Mouse (Mus musculus) neural tube, embryonic 11.5 days (tissue): ENCODE results near the gene Misp. TPM values are rescaled to one million over a fixed set of nuclear protein-coding genes. Genes with fewer than 3 reads are reported as not detected.

Experiments used
- ATAC-seq: fragments of 200-750 bp; cut with Nextera tagmentation; 2 replicates; pipeline ENCODE4 v1.8.0; 2017; ENCODE audit warnings: moderate number of reproducible peaks, mild to moderate bottlenecking, moderate TSS enrichment, moderate library complexity; ENCODE audit not compliant: insufficient read depth, low FRiP score, low TSS enrichment
- DNase-seq: peaks from one replicate; pipeline ENCODE4 v3.0.0-alpha.2; 2015; ENCODE audit warnings: low spot score
- H3K27ac ChIP-seq: fragments of 300-500 bp; sonication (generic); 2 replicates; pipeline ENCODE4 v1.5.1; 2014; ENCODE audit warnings: low read depth, mild to moderate bottlenecking, low read length
- H3K27me3 ChIP-seq: fragments of 300-500 bp; sonication (generic); 2 replicates; pipeline ENCODE4 v1.6.1; 2014; ENCODE audit warnings: mild to moderate bottlenecking, low read length, mixed read lengths; ENCODE audit not compliant: control insufficient read depth, insufficient read depth
- H3K36me3 ChIP-seq: fragments of 300-500 bp; sonication (generic); 2 replicates; pipeline ENCODE4 v1.6.1; 2014; ENCODE audit warnings: mild to moderate bottlenecking, low read length, moderate library complexity, mixed read lengths; ENCODE audit not compliant: control insufficient read depth, insufficient read depth
- H3K4me1 ChIP-seq: fragments of 300-500 bp; sonication (generic); 2 replicates; pipeline ENCODE4 v1.6.1; 2014; ENCODE audit warnings: low read length, mixed read lengths; ENCODE audit not compliant: control insufficient read depth, insufficient read depth
- H3K4me2 ChIP-seq: fragments of 300-500 bp; sonication (generic); 2 replicates; pipeline ENCODE4 v1.6.1; 2014; ENCODE audit warnings: low read depth, mild to moderate bottlenecking, moderate library complexity
- H3K4me3 ChIP-seq: fragments of 300-500 bp; sonication (generic); 2 replicates; pipeline ENCODE4 v1.5.1; 2014; ENCODE audit warnings: low read depth, low read length
- H3K9ac ChIP-seq: fragments of 300-500 bp; sonication (generic); 2 replicates; pipeline ENCODE4 v1.6.1; 2014; ENCODE audit warnings: mild to moderate bottlenecking, low read length
- H3K9me3 ChIP-seq: fragments of 300-500 bp; sonication (generic); 2 replicates; pipeline ENCODE4 v1.6.1; 2016; ENCODE audit warnings: low read length; ENCODE audit not compliant: control insufficient read depth
- WGBS: fragments of 180-500 bp; shearing (Covaris S2); extraction: QIAGEN DNeasy Blood & Tissue Kit; methylation state at CpG from one replicate; pipeline ENCODE4 v1.1.7; 2014; 5-methylcytosine and 5-hydroxymethylcytosine counted together
- polyA plus RNA-seq: library from polyadenylated mRNA; unstranded; fragments of >200 nt; fragmentation: Nextera tagmentation; extraction: Ambion mirVana; gene quantifications from 2 replicates; pipeline ENCODE4 v1.2.1, GENCODE M21; 2014

The Misp gene
- polyA plus RNA-seq, 1 experiment from 2014 or later: 1.6 TPM

- H3K36me3 ChIP-seq: no peaks in the 10 kb centered on the region
- peak; percentile 63 for DNase-seq
- H3K9ac ChIP-seq: no peak overlapping the region
- H3K27me3 ChIP-seq: peaks cover 37% of the 10 kb centered on the region
- peak overlapping the region; percentile 45 for H3K4me2 ChIP-seq
- H3K4me1 ChIP-seq: peaks cover 8% of the 10 kb centered on the region; the same call in 1 of the 2 replicates
- H3K4me3 ChIP-seq: peak overlapping the region; percentile 26
- 2% methylated on average over 13 of the region's 13 CpGs for WGBS
- 0 out of 2 replicates have a peak overlapping the region, but pooled peaks have one; percentile 20 for H3K27ac ChIP-seq
- H3K9me3 ChIP-seq: no peaks in the 10 kb centered on the region
- ATAC-seq: no peak; the same call in 1 of the 2 replicates
Measured at GRCm38 (mm10) chr10:79780664-79781015, 40.1 kb upstream of the Misp start.

- peaks cover 8% of the 10 kb centered on the region; the same call in 1 of the 2 replicates for H3K4me1 ChIP-seq
- ATAC-seq: no peak
Measured at GRCm38 (mm10) chr10:79781139-79781538, 39.6 kb upstream of the Misp start.

GRCm38 (mm10) chr10:79781956-79782355 is 38.8 kb upstream of the Misp start:
- ATAC-seq: no peak
- Histone ChIP-seq H3K27ac (no peak overlapping the region), H3K9ac (no peak overlapping the region), H3K27me3 (peaks cover 34% of the 10 kb centered on the region), H3K36me3 (no peaks in the 10 kb centered on the region), H3K4me1 (peaks cover 8% of the 10 kb centered on the region; the same call in 1 of the 2 replicates), H3K4me2 (no peak overlapping the region), H3K9me3 (no peaks in the 10 kb centered on the region), H3K4me3 (no peak overlapping the region)
- no peak for DNase-seq
- WGBS: 42% methylated on average over 5 of the region's 5 CpGs

More at GRCm38 (mm10) chr10:79781139-79781538, 39.6 kb upstream of the Misp start:
- peaks cover 37% of the 10 kb centered on the region for H3K27me3 ChIP-seq
- H3K4me3 ChIP-seq: no peak overlapping the region
- WGBS: 34% methylated on average over 21 of the region's 21 CpGs
- H3K27ac ChIP-seq: no peak overlapping the region
- no peaks in the 10 kb centered on the region for H3K9me3 ChIP-seq
- no peak overlapping the region for H3K9ac ChIP-seq
- peak overlapping the region; percentile 45 for H3K4me2 ChIP-seq
- no peaks in the 10 kb centered on the region for H3K36me3 ChIP-seq
- DNase-seq: no peak

GRCm38 (mm10) chr10:79783050-79783449 is 37.7 kb upstream of the Misp start:
- peaks cover 25% of the 10 kb centered on the region for H3K27me3 ChIP-seq
- no peak overlapping the region for H3K27ac ChIP-seq
- 66% methylated on average over 7 of the region's 7 CpGs for WGBS
- H3K9me3 ChIP-seq: no peaks in the 10 kb centered on the region
- H3K4me3 ChIP-seq: no peak overlapping the region
- no peak for DNase-seq
- H3K9ac ChIP-seq: no peak overlapping the region
- H3K4me2 ChIP-seq: no peak overlapping the region
- H3K36me3 ChIP-seq: no peaks in the 10 kb centered on the region
- ATAC-seq: no peak
- H3K4me1 ChIP-seq: peaks cover 5% of the 10 kb centered on the region; the same call in 1 of the 2 replicates

- Histone ChIP-seq H3K27me3 (peaks cover 15% of the 10 kb centered on the region), H3K9ac (no peak overlapping the region), H3K27ac (no peak overlapping the region), H3K36me3 (no peaks in the 10 kb centered on the region), H3K4me3 (no peak overlapping the region), H3K9me3 (no peaks in the 10 kb centered on the region), H3K4me1 (0 out of 2 replicates have a peak, but pooled peaks cover 4% of the 10 kb centered on the region), H3K4me2 (no peak overlapping the region)
- WGBS: 38% methylated on average over 27 of the region's 27 CpGs
- DNase-seq (peak; percentile 64), ATAC-seq (no peak)
Measured at GRCm38 (mm10) chr10:79783920-79784800, 36.6 kb upstream of the Misp start.

- ATAC-seq: no peak
- WGBS: 32% methylated on average over 7 of the region's 7 CpGs
- peak; percentile 75 for DNase-seq
- H3K36me3 ChIP-seq: no peaks in the 10 kb centered on the region
- H3K4me2 ChIP-seq: no peak overlapping the region
- no peak overlapping the region for H3K4me3 ChIP-seq
- H3K4me1 ChIP-seq: 0 out of 2 replicates have a peak, but pooled peaks cover 4% of the 10 kb centered on the region
- H3K27ac ChIP-seq: no peak overlapping the region
- no peak overlapping the region for H3K9ac ChIP-seq
- H3K27me3 ChIP-seq: peaks cover 3% of the 10 kb centered on the region; the same call in 1 of the 2 replicates
- no peaks in the 10 kb centered on the region for H3K9me3 ChIP-seq
Measured at GRCm38 (mm10) chr10:79788386-79789158, 32.2 kb upstream of the Misp start.

GRCm38 (mm10) chr10:79789581-79789980 is 31.2 kb upstream of the Misp start:
- ATAC-seq: no peak
- H3K27ac ChIP-seq: no peak overlapping the region
- WGBS: 54% methylated on average over 2 of the region's 2 CpGs
- DNase-seq: no peak
- no peaks in the 10 kb centered on the region for H3K9me3 ChIP-seq
- no peaks in the 10 kb centered on the region for H3K27me3 ChIP-seq
- H3K9ac ChIP-seq: no peak overlapping the region
- peaks cover under 1% of the 10 kb centered on the region; the same call in 1 of the 2 replicates for H3K4me1 ChIP-seq
- no peak overlapping the region for H3K4me3 ChIP-seq
- H3K36me3 ChIP-seq: no peaks in the 10 kb centered on the region
- H3K4me2 ChIP-seq: no peak overlapping the region

- Histone ChIP-seq H3K9ac (no peak within 1 kb of the TSS), H3K36me3 (no peaks in the 10 kb centered on the region; the same call in 1 of the 2 replicates), H3K4me2 (no peak within 1 kb of the TSS), H3K4me1 (peaks cover 7% of the 10 kb centered on the region), H3K27ac (no peak within 1 kb of the TSS), H3K27me3 (no peaks in the 10 kb centered on the region), H3K4me3 (no peak within 1 kb of the TSS), H3K9me3 (no peaks in the 10 kb centered on the region)
- WGBS: 87% methylated on average over 4 of the region's 4 CpGs
- no peak for ATAC-seq
- no peak for DNase-seq
Measured at GRCm38 (mm10) chr10:79790861-79791260, 29.9 kb upstream of the Misp start, which contains the start of gene Prss57. Prss57 (minus strand) TSS chr10:79790961.
